Mouse (Mus musculus) E14TG2a.4 (cell line): ENCODE measurements around the gene Chrm3.

Experiments used
- H3K27me3 ChIP-seq: 2 replicates; pipeline ENCODE4 v1.6.1; 2014; ENCODE audit warnings: low read length, control low read depth; ENCODE audit not compliant: insufficient read depth
- H3K36me3 ChIP-seq: 2 replicates; pipeline ENCODE4 v1.6.1; 2014; ENCODE audit warnings: low read length, control low read depth; ENCODE audit not compliant: insufficient read depth
- H3K4me1 ChIP-seq: replicated peaks from 2 replicates; pipeline ENCODE4 v1.6.1; 2014; ENCODE audit warnings: low read depth, low read length, control low read depth
- H3K4me3 ChIP-seq: replicated peaks from 2 replicates; pipeline ENCODE4 v1.5.1; 2014; ENCODE audit warnings: mild to moderate bottlenecking, low read length
- H3K9me3 ChIP-seq: 2 replicates; pipeline ENCODE4 v1.6.1; 2014; ENCODE audit warnings: low read length, control low read depth
- CTCF ChIP-seq: conservative IDR thresholded peaks from 2 replicates; pipeline ENCODE4 v1.5.1; 2014; ENCODE audit warnings: low read length
- NANOG ChIP-seq: IDR thresholded peaks from 2 replicates; pipeline ENCODE4 v1.6.1; 2014; ENCODE audit warnings: borderline replicate concordance, low read length, mixed read lengths
- POU5F1 ChIP-seq: IDR thresholded peaks from 2 replicates; pipeline ENCODE4 v1.6.1; 2014; ENCODE audit warnings: low read length, borderline replicate concordance

Chrm3 gene

GRCm38 (mm10) chr13:10210522-10211244 lies 150.0 kb downstream of the Chrm3 start:
- H3K27me3 ChIP-seq = no peaks in the 10 kb centered on the region
- H3K9me3 ChIP-seq = no peaks in the 10 kb centered on the region
- no peak for TF ChIP-seq NANOG
- no peak for TF ChIP-seq CTCF
- TF ChIP-seq POU5F1 = no peak
- H3K4me1 ChIP-seq = no peaks in the 10 kb centered on the region
- no peaks in the 10 kb centered on the region for H3K36me3 ChIP-seq
- no peak overlapping the region for H3K4me3 ChIP-seq

- TF ChIP-seq NANOG (no peak), POU5F1 (no peak), CTCF (no peak)
- no peaks in the 10 kb centered on the region for H3K27me3 ChIP-seq
- H3K4me3 ChIP-seq = no peak overlapping the region
- no peaks in the 10 kb centered on the region for H3K4me1 ChIP-seq
- no peaks in the 10 kb centered on the region for H3K36me3 ChIP-seq
- no peaks in the 10 kb centered on the region for H3K9me3 ChIP-seq
Measured at GRCm38 (mm10) chr13:10199206-10199956, 161.3 kb downstream of the Chrm3 start.

- H3K4me3 ChIP-seq = no peak overlapping the region
- H3K9me3 ChIP-seq = no peaks in the 10 kb centered on the region
- H3K27me3 ChIP-seq = no peaks in the 10 kb centered on the region
- H3K36me3 ChIP-seq = no peaks in the 10 kb centered on the region
- H3K4me1 ChIP-seq = no peaks in the 10 kb centered on the region
- TF ChIP-seq CTCF = no peak
- no peak for TF ChIP-seq NANOG
- no peak for TF ChIP-seq POU5F1
Measured at GRCm38 (mm10) chr13:10189829-10190228, 170.8 kb downstream of the Chrm3 start.

DNA sequence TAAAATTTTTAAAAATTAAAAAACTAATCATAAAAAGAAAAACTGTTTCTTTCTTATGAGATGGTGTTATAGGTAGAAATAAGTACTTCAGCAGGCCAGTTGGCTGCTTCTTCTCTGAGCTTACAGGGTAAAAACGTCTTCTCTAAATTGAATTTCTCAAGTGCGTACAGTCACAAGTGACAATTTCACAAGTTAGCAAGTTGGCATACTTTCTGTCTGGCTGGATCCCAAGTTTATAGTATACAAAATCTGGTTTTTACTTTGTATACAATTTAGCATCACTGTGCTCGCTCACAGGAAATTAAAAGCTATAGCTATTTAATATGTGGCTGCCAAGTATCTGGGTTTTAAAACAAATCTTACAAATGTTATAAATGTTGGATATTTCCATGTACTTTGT lies 172.7 kb downstream of the Chrm3 start:
- Histone ChIP-seq H3K4me3 (no peak overlapping the region), H3K4me1 (no peaks in the 10 kb centered on the region), H3K27me3 (no peaks in the 10 kb centered on the region), H3K9me3 (no peaks in the 10 kb centered on the region), H3K36me3 (no peaks in the 10 kb centered on the region)
- TF ChIP-seq POU5F1 (no peak), NANOG (no peak), CTCF (no peak)

DNA sequence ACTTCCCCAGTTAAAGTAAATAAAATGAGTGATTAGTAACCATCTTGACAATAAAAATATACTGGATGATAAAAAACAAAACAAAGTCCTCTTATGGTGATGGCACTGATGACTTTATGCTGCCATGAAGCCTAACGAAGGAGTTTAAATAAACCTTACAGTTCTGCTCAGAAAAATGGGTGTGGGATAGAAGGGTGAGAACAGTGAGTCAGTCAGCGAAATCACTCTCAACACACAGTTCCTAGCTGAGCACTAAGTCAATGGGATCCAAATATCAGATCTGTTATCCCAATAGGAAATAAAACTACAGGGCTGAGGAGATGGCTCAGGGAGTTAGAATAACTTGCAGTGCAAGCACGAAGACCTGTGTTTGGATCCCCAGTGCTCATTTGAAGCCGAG lies 176.8 kb downstream of the Chrm3 start:
- H3K27me3 ChIP-seq = no peaks in the 10 kb centered on the region
- H3K4me3 ChIP-seq = no peak overlapping the region
- no peaks in the 10 kb centered on the region for H3K36me3 ChIP-seq

DNA sequence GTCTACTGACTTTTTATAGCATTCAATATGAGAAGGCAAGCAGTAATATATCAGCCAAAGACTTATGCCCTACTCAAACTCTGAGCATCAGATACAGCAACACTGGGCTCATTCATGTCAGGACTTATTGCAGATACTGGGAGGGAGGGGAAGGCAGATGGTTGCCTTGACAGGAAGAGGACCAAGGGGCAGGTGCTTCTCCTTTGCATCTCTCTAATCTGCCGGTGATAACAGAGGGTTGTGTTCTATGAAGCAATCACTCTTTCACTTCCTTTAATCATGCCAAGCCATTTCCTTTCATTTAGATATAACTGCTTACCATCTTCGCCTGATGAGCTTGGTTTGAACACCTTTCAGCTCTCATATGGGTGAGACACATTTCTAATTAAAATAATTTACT lies 177.9 kb downstream of the Chrm3 start:
- Histone ChIP-seq H3K9me3 (no peaks in the 10 kb centered on the region), H3K27me3 (no peaks in the 10 kb centered on the region), H3K4me1 (no peaks in the 10 kb centered on the region), H3K36me3 (no peaks in the 10 kb centered on the region), H3K4me3 (no peak overlapping the region)
- TF ChIP-seq POU5F1 = no peak
- no peak for TF ChIP-seq NANOG
- TF ChIP-seq CTCF = no peak

More for the DNA sequence above, 176.8 kb downstream of the Chrm3 start:
- no peak for TF ChIP-seq CTCF
- no peak for TF ChIP-seq NANOG
- no peak for TF ChIP-seq POU5F1
- Histone ChIP-seq H3K4me1 (no peaks in the 10 kb centered on the region), H3K9me3 (no peaks in the 10 kb centered on the region)

- Histone ChIP-seq H3K4me3 (no peak overlapping the region), H3K27me3 (no peaks in the 10 kb centered on the region), H3K9me3 (no peaks in the 10 kb centered on the region), H3K4me1 (no peaks in the 10 kb centered on the region), H3K36me3 (no peaks in the 10 kb centered on the region)
- TF ChIP-seq POU5F1 = no peak
- no peak for TF ChIP-seq NANOG
- TF ChIP-seq CTCF = no peak
Measured at GRCm38 (mm10) chr13:10170529-10170928, 190.1 kb downstream of the Chrm3 start.

- no peaks in the 10 kb centered on the region for H3K9me3 ChIP-seq
- H3K36me3 ChIP-seq = no peaks in the 10 kb centered on the region
- TF ChIP-seq POU5F1 = no peak
- no peak for TF ChIP-seq NANOG
- TF ChIP-seq CTCF = no peak
- H3K4me1 ChIP-seq = no peaks in the 10 kb centered on the region
- H3K4me3 ChIP-seq = no peak overlapping the region
- H3K27me3 ChIP-seq = no peaks in the 10 kb centered on the region
Measured at GRCm38 (mm10) chr13:10163354-10163753, 197.3 kb downstream of the Chrm3 start.
